ENCODE assay signal across 25 mouse cellular contexts in the genomic region with DNA sequence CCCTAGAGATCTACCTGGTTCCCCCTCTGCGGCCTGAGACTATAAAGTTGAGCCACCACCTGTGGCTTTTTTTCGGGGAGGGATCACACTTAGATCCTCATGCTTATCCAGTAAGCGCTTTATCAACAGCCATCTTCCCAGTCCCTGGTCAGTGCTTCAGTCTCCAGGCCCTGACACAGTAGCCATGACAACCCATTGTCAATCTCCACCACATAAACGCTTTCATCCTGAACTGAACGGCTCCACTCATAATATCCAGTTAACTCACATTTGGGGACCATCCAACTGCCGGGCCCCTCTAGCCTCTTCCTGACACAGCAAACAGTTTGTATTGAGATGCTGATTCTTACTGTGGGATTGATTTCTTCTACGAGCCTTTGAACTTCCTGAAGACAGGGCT.
A peak's percentile ranks its signal among the peaks of the same experiment; 100 is the strongest.
DNase-seq lines count a peak whose midpoint lies in the region; ATAC-seq and TF ChIP-seq lines count a peak whose summit lies in the region.
"Had no signal": no experiment of that assay in that cellular context is flagged by ENCODE, and none has a peak within 500 bp of the region (broad histone marks: within the 10 kb centered on the region; RNA-seq: fewer than 3 reads in every experiment).

No protein-coding gene starts in this region.

- H3K27ac ChIP-seq in forebrain, postnatal 0 days (ENCODE audit: low read depth, low read length): no peak overlapping the region
- no peak overlapping the region for H3K27ac ChIP-seq in forebrain, embryonic 16.5 days (ENCODE audit: low read length)
- H3K27ac ChIP-seq in hindbrain, postnatal 0 days: no peak overlapping the region
- no peak overlapping the region for H3K27ac ChIP-seq in midbrain, embryonic 16.5 days (ENCODE audit: low read length)
- H3K27ac ChIP-seq in kidney, embryonic 14.5 days (ENCODE audit: low read depth, low read length): no peak overlapping the region
- H3K27ac ChIP-seq: embryonic facial prominence, embryonic 10.5 days; heart, adult 2 months; intestine, embryonic 15.5 days; kidney, embryonic 15.5 days; stomach, postnatal 0 days had no signal

- no peak for TF ChIP-seq CTCF in forebrain, postnatal 0 days (IDR thresholded peaks at IDR 0.05; ENCODE audit: low read depth)
- no peak for TF ChIP-seq CTCF in hindbrain, postnatal 0 days (IDR thresholded peaks at IDR 0.05; ENCODE audit: low read depth)

- WGBS in forebrain, postnatal 0 days: 39% methylated on average over 7 of the region's 7 CpGs
- WGBS in forebrain, embryonic 16.5 days: 44% methylated on average over 7 of the region's 7 CpGs
- WGBS in hindbrain, postnatal 0 days: 27% methylated on average over 7 of the region's 7 CpGs
- 24% methylated on average over 7 of the region's 7 CpGs for WGBS in midbrain, embryonic 16.5 days
- WGBS in kidney, embryonic 14.5 days: 66% methylated on average over 7 of the region's 7 CpGs

- H3K4me1 ChIP-seq in forebrain, postnatal 0 days (ENCODE audit: insufficient read depth): peaks cover 14% of the 10 kb centered on the region
- peaks cover 15% of the 10 kb centered on the region for H3K4me1 ChIP-seq in forebrain, embryonic 16.5 days (replicated peaks; ENCODE audit: control insufficient read depth, insufficient read depth, low read length)
- H3K4me1 ChIP-seq in hindbrain, postnatal 0 days (ENCODE audit: insufficient read depth, low read length): peaks cover 15% of the 10 kb centered on the region
- peaks cover 29% of the 10 kb centered on the region for H3K4me1 ChIP-seq in midbrain, embryonic 16.5 days (ENCODE audit: control insufficient read depth, insufficient read depth, low read length)
- no peaks in the 10 kb centered on the region for H3K4me1 ChIP-seq in kidney, embryonic 14.5 days (ENCODE audit: control insufficient read depth, insufficient read depth, low read length)
- H3K4me1 ChIP-seq: megakaryocyte, embryonic 14.5 days had no signal

- no peak overlapping the region for H3K9ac ChIP-seq in forebrain, postnatal 0 days
- no peak overlapping the region for H3K9ac ChIP-seq in forebrain, embryonic 16.5 days (replicated peaks; ENCODE audit: low read depth, low read length)
- no peak overlapping the region for H3K9ac ChIP-seq in hindbrain, postnatal 0 days (replicated peaks; ENCODE audit: low read length)
- H3K9ac ChIP-seq in midbrain, embryonic 16.5 days (ENCODE audit: low read depth, low read length): no peak overlapping the region
- no peak overlapping the region for H3K9ac ChIP-seq in kidney, embryonic 14.5 days (ENCODE audit: low read depth, low read length)
- H3K9ac ChIP-seq: intestine, embryonic 15.5 days; kidney, embryonic 15.5 days had no signal

- no peaks in the 10 kb centered on the region for H3K9me3 ChIP-seq in forebrain, postnatal 0 days (ENCODE audit: low read length)
- no peaks in the 10 kb centered on the region for H3K9me3 ChIP-seq in forebrain, embryonic 16.5 days (ENCODE audit: control insufficient read depth, low read length)
- no peaks in the 10 kb centered on the region for H3K9me3 ChIP-seq in hindbrain, postnatal 0 days (ENCODE audit: low read length)
- no peaks in the 10 kb centered on the region for H3K9me3 ChIP-seq in midbrain, embryonic 16.5 days (replicated peaks; ENCODE audit: control insufficient read depth, low read length, poor library complexity, severe bottlenecking)
- no peaks in the 10 kb centered on the region for H3K9me3 ChIP-seq in kidney, embryonic 14.5 days (ENCODE audit: control insufficient read depth, low read length)
- H3K9me3 ChIP-seq: embryonic facial prominence, embryonic 10.5 days; intestine, embryonic 15.5 days; kidney, embryonic 15.5 days had no signal

- H3K4me3 ChIP-seq in forebrain, postnatal 0 days (ENCODE audit: low read depth, low read length): no peak overlapping the region
- H3K4me3 ChIP-seq in forebrain, embryonic 16.5 days (replicated peaks; ENCODE audit: low read length): no peak overlapping the region
- H3K4me3 ChIP-seq in hindbrain, postnatal 0 days (ENCODE audit: low read length): no peak overlapping the region
- no peak overlapping the region for H3K4me3 ChIP-seq in midbrain, embryonic 16.5 days (ENCODE audit: low read depth, low read length)
- no peak overlapping the region for H3K4me3 ChIP-seq in kidney, embryonic 14.5 days (ENCODE audit: low read length)
- H3K4me3 ChIP-seq: embryonic facial prominence, embryonic 10.5 days; heart, adult 2 months; intestine, embryonic 15.5 days; kidney, embryonic 15.5 days; megakaryocyte, embryonic 14.5 days; myocyte had no signal

- no peaks in the 10 kb centered on the region for H3K27me3 ChIP-seq in forebrain, postnatal 0 days (ENCODE audit: insufficient read depth, low read length)
- no peaks in the 10 kb centered on the region for H3K27me3 ChIP-seq in forebrain, embryonic 16.5 days (replicated peaks; ENCODE audit: control insufficient read depth, insufficient read depth, low read length)
- H3K27me3 ChIP-seq in hindbrain, postnatal 0 days (ENCODE audit: insufficient read depth, low read length): no peaks in the 10 kb centered on the region
- no peaks in the 10 kb centered on the region for H3K27me3 ChIP-seq in midbrain, embryonic 16.5 days (ENCODE audit: control insufficient read depth, insufficient read depth, low read depth, low read length)
- H3K27me3 ChIP-seq in kidney, embryonic 14.5 days (ENCODE audit: control insufficient read depth, insufficient read depth, low read length): no peaks in the 10 kb centered on the region
- H3K27me3 ChIP-seq: intestine, embryonic 15.5 days; kidney, embryonic 15.5 days had no signal

- no peak for DNase-seq in forebrain, postnatal 0 days
- peak; percentile 22 for DNase-seq in embryo, embryonic 11 days
- DNase-seq in hindbrain, postnatal 0 days (ENCODE audit: low spot score): peak; percentile 35
- no peak for DNase-seq in adrenal gland, postnatal 4 days (ENCODE audit: low spot score in 2 of 2)
- DNase-seq in frontal cortex, postnatal 36 days (ENCODE audit: low spot score in 2 of 2): no peak
- DNase-seq: B cell, adult 2 months; cerebellum, postnatal 10 days; gastrocnemius, postnatal 14 days; heart, adult 2 months; heart, postnatal 4 days; kidney, postnatal 4 days; layer of hippocampus, adult 9-11 months; lung, adult 18-20 months; lung, postnatal 14 days; right cerebral cortex, adult 18-20 months had no signal

- ATAC-seq in forebrain, postnatal 0 days: peak; percentile 34; the same call in 1 of the 2 replicates
- ATAC-seq in forebrain, embryonic 16.5 days: no peak
- peak; percentile 62 for ATAC-seq in hindbrain, postnatal 0 days
- ATAC-seq in midbrain, embryonic 16.5 days: peak; percentile 67; the same call in 1 of the 2 replicates
- no peak for ATAC-seq in kidney, embryonic 14.5 days (ENCODE audit: low FRiP score, low TSS enrichment)
- ATAC-seq: intestine, embryonic 15.5 days had no signal

- H3K4me2 ChIP-seq in forebrain, postnatal 0 days (ENCODE audit: low read depth): no peak overlapping the region
- no peak overlapping the region for H3K4me2 ChIP-seq in forebrain, embryonic 16.5 days (ENCODE audit: low read length)
- H3K4me2 ChIP-seq in hindbrain, postnatal 0 days (ENCODE audit: low read depth, low read length): no peak overlapping the region
- H3K4me2 ChIP-seq in midbrain, embryonic 16.5 days (ENCODE audit: low read length): no peak overlapping the region
- no peak overlapping the region for H3K4me2 ChIP-seq in kidney, embryonic 14.5 days (replicated peaks; ENCODE audit: low read depth, low read length)
- H3K4me2 ChIP-seq: intestine, embryonic 15.5 days; kidney, embryonic 15.5 days; liver, embryonic 11.5 days had no signal

- H3K36me3 ChIP-seq in forebrain, postnatal 0 days (ENCODE audit: insufficient read depth): no peaks in the 10 kb centered on the region
- no peaks in the 10 kb centered on the region for H3K36me3 ChIP-seq in forebrain, embryonic 16.5 days (ENCODE audit: control insufficient read depth, insufficient read depth)
- no peaks in the 10 kb centered on the region for H3K36me3 ChIP-seq in hindbrain, postnatal 0 days (ENCODE audit: insufficient read depth, low read length)
- H3K36me3 ChIP-seq in midbrain, embryonic 16.5 days (ENCODE audit: control insufficient read depth, insufficient read depth, low read length): no peaks in the 10 kb centered on the region
- no peaks in the 10 kb centered on the region for H3K36me3 ChIP-seq in kidney, embryonic 14.5 days (ENCODE audit: control insufficient read depth, insufficient read depth, low read length)
- H3K36me3 ChIP-seq: embryonic facial prominence, embryonic 10.5 days; intestine, embryonic 15.5 days; kidney, embryonic 15.5 days had no signal

Comparison
In these comparisons a context has a peak if more than half of its experiments do, and no peak if none do; other contexts are left out.
1. ATAC-seq: peak in forebrain, postnatal 0 days (single experiment), hindbrain, postnatal 0 days (single experiment) and midbrain, embryonic 16.5 days (single experiment); none in forebrain, embryonic 16.5 days (single experiment) and kidney, embryonic 14.5 days (single experiment).
2. DNase-seq: peak in embryo, embryonic 11 days (single experiment) and hindbrain, postnatal 0 days (single experiment); none in forebrain, postnatal 0 days (single experiment), adrenal gland, postnatal 4 days (0 of 2) and frontal cortex, postnatal 36 days (0 of 2).